Mouse (Mus musculus) activated CD4-positive, CD25-positive, alpha-beta regulatory T cell, adult 4 months (primary cell): ENCODE measurements around the gene Mug2. TPM values are rescaled to one million over a fixed set of nuclear protein-coding genes. Genes with fewer than 3 reads are reported as not detected.
"Not testable (repeated sequence)": the region's sequence is repeated elsewhere in the genome, so short reads cannot be mapped to it uniquely, and the experiment has no call there.

Experiments used
- ATAC-seq: one replicate; pipeline ENCODE4 v1.8.0; 2017
- polyA plus RNA-seq, 2 experiments: library from polyadenylated mRNA; unstranded; fragments of 100-300 nt; shearing (Covaris generic); gene quantifications; one replicate each; pipeline ENCODE4 v1.2.1; 2017

Gene Mug2
- not detected for polyA plus RNA-seq

DNA sequence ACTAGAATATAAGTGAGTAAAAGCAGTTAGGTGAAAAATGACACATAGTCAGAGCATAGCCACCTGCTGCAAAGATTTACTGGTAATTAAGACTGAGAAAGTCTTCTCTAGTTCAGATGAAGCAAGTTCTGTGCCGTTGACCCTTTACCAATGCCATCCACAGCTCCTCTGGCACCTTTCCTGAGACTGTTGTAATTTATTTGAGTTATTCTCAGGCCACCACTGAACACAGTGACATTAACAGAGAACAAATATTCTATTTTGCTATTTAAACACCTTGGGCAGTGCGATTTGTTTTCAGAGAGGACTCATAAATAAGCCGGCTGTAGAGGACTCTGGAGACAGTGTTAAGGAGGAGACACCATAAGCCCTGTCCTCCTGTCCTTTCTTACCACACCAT, at the start of gene Mug2:
TSS of gene Mug2 (plus strand) at position 301 of the 400 bp plus-strand sequence.
- not testable (repeated sequence) for ATAC-seq

DNA sequence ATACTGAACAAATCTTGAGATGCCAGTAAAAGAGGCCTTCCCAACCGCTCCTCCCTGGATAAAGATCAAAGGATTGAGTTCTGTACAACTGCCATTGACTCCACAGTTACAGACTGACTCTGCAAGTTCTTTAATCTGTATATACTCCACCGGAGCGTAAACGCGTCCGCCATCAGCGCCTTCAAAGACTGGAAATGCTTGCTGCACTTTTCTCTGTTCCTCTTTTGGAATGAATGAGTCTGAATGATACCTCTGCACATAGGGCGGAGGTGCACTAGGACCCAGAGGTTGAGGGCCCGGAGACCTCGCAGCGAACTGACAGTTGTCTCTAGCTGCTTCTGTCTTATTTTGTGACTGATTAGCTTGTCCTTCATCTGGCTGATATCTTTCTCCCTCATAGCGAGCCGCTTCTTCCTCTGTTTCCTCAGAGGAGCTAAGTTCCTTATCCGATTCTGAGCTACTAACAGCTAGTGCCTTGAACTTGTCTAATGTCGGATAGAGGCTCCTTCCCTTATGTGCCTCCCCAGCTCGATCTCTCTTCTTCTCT, 48.7 kb upstream of the Mug2 start:
- ATAC-seq, result not testable (repeated sequence)

GRCm38 (mm10) chr6:121975701-121976100, 30.9 kb upstream of the Mug2 start:
- ATAC-seq, result no peak

- ATAC-seq, result no peak
These were observed 94.3 kb downstream of the Mug2 start for GRCm38 (mm10) chr6:122100904-122101303.

GRCm38 (mm10) chr6:122101671-122102070, 95.1 kb downstream of the Mug2 start:
- ATAC-seq, result no peak

- ATAC-seq, result no peak
These were observed 110.4 kb downstream of the Mug2 start for GRCm38 (mm10) chr6:122116963-122117362.

- no peak for ATAC-seq
These were observed 123.0 kb downstream of the Mug2 start for GRCm38 (mm10) chr6:122129521-122129920.

Other genes with a start within 250 kb of the Mug2 start
- under 1 TPM in 1 of 2 experiments, not detected in 1; 0.21 TPM for gene Mug1, start 168.2 kb upstream of the Mug2 start, polyA plus RNA-seq